Mouse (Mus musculus) hindbrain, postnatal 0 days (tissue): ENCODE measurements at regions not wholly inside any gene's neighbourhood (a gene's known extent, or its start where the extent isn't known, plus 50 kb on each side); places are given as distances from the start of the nearest gene placed in this dataset.
"Not testable (repeated sequence)": the region's sequence is repeated elsewhere in the genome, so short reads cannot be mapped to it uniquely, and the experiment has no call there.

ENCODE experiments used
- ATAC-seq: fragments of 200-750 bp; cut with Nextera tagmentation; 2 replicates; pipeline ENCODE4 v1.8.0; 2017; ENCODE audit warnings: mild to moderate bottlenecking, moderate TSS enrichment, moderate library complexity
- DNase-seq: peaks from one replicate; pipeline ENCODE4 v3.0.0-alpha.2; 2015; ENCODE audit warnings: low spot score
- H3K27ac ChIP-seq: fragments of 300-500 bp; sonication (generic); 2 replicates; pipeline ENCODE4 v1.5.1; 2014; ENCODE audit warnings: mild to moderate bottlenecking
- H3K27me3 ChIP-seq: fragments of 300-500 bp; sonication (generic); 2 replicates; pipeline ENCODE4 v1.6.1; 2014; ENCODE audit warnings: low read length, mixed read lengths; ENCODE audit not compliant: insufficient read depth
- H3K36me3 ChIP-seq: fragments of 300-500 bp; sonication (generic); 2 replicates; pipeline ENCODE4 v1.6.1; 2014; ENCODE audit warnings: low read length, mixed read lengths; ENCODE audit not compliant: insufficient read depth
- H3K4me1 ChIP-seq: fragments of 300-500 bp; sonication (generic); 2 replicates; pipeline ENCODE4 v1.6.1; 2014; ENCODE audit warnings: antibody characterized with exemption, low read length, mixed read lengths; ENCODE audit not compliant: insufficient read depth
- H3K4me2 ChIP-seq: fragments of 300-500 bp; sonication (generic); 2 replicates; pipeline ENCODE4 v1.6.1; 2014; ENCODE audit warnings: low read depth, mild to moderate bottlenecking, low read length, moderate library complexity, mixed read lengths
- H3K4me3 ChIP-seq: fragments of 300-500 bp; sonication (generic); 2 replicates; pipeline ENCODE4 v1.5.1; 2014; ENCODE audit warnings: low read length
- H3K9ac ChIP-seq: fragments of 300-500 bp; sonication (generic); replicated peaks from 2 replicates; pipeline ENCODE4 v1.6.1; 2014; ENCODE audit warnings: mild to moderate bottlenecking, low read length, moderate library complexity, mixed read lengths
- H3K9me3 ChIP-seq: fragments of 300-500 bp; sonication (generic); 2 replicates; pipeline ENCODE4 v1.6.1; 2016; ENCODE audit warnings: low read length, mixed read lengths
- WGBS: fragments of 180-500 bp; shearing (Covaris S2); extraction: QIAGEN DNeasy Blood & Tissue Kit; methylation state at CpG from one replicate; pipeline ENCODE4 v1.1.7; 2014; 5-methylcytosine and 5-hydroxymethylcytosine counted together

- H3K4me2 ChIP-seq, H3K36me3 ChIP-seq, DNase-seq, H3K9me3 ChIP-seq, H3K9ac ChIP-seq, H3K27me3 ChIP-seq, H3K27ac ChIP-seq, H3K4me1 ChIP-seq, H3K4me3 ChIP-seq, ATAC-seq: not testable (repeated sequence)
- WGBS: 45% methylated on average over 2 of the region's 2 CpGs
Measured at GRCm38 (mm10) chr12:23325756-23326155, 454.3 kb downstream of the Gm10330 start.

GRCm38 (mm10) chr12:23315186-23315585 is 464.9 kb downstream of the Gm10330 start:
- H3K9ac ChIP-seq, H3K27ac ChIP-seq, H3K4me1 ChIP-seq, H3K9me3 ChIP-seq, H3K36me3 ChIP-seq, H3K27me3 ChIP-seq: not testable (repeated sequence)
- ATAC-seq (peak; percentile 66), DNase-seq (peak; percentile 1)
- Histone ChIP-seq H3K4me2 (peak overlapping the region; percentile 18; the same call in 1 of the 2 replicates), H3K4me3 (peak overlapping the region; percentile 14; the same call in 1 of the 2 replicates)
- WGBS: 3% methylated on average over 21 of the region's 38 CpGs
